Mouse (Mus musculus) left cerebral cortex, adult 6 months (tissue): Measurements from ENCODE around the gene Apod. TPM values are rescaled to one million over a fixed set of nuclear protein-coding genes. Genes with fewer than 3 reads are reported as not detected.

ENCODE experiments used
- long read RNA-seq, 2 experiments: library from polyadenylated mRNA; unstranded; transcript quantifications; one replicate each; pipeline ENCODE4 v2.0.0; 2019 to 2020
- polyA plus RNA-seq: library from polyadenylated mRNA; unstranded; fragments of <200 nt; fragmentation: Nextera tagmentation; gene quantifications from 2 replicates; pipeline ENCODE4 v1.2.3, GENCODE M21; 2021

Gene Apod
- polyA plus RNA-seq, result 274 and 367 TPM in 2 replicates
- long read RNA-seq, experiment 1, transcript Apod-203 (6 exons, 2,074 nt), result major isoform, 38 of 74 reads
- long read RNA-seq, experiment 1, transcript Apod-202 (5 exons, 1,070 nt), result minor isoform, 18 of 74 reads
- long read RNA-seq, experiment 1, partial matches to known transcripts, result 5 of 74 reads
- long read RNA-seq, experiment 1, other reads (novel, unspliced or antisense), result 9 of 74 reads
- long read RNA-seq, experiment 2, transcript Apod-201 (5 exons, 979 nt), result minor isoform, 17 of 265 reads
- long read RNA-seq, experiment 2, transcript Apod-205 (3 exons, 422 nt), result minor isoform, 10 of 265 reads
- long read RNA-seq, experiment 2, transcript Apod-203 (6 exons, 2,074 nt), result major isoform, 109 of 265 reads
- long read RNA-seq, experiment 2, transcript Apod-202 (5 exons, 1,070 nt), result minor isoform, 52 of 265 reads
- long read RNA-seq, experiment 2, partial matches to known transcripts, result 37 of 265 reads
- long read RNA-seq, experiment 2, other reads (novel, unspliced or antisense), result 40 of 265 reads

DNA sequence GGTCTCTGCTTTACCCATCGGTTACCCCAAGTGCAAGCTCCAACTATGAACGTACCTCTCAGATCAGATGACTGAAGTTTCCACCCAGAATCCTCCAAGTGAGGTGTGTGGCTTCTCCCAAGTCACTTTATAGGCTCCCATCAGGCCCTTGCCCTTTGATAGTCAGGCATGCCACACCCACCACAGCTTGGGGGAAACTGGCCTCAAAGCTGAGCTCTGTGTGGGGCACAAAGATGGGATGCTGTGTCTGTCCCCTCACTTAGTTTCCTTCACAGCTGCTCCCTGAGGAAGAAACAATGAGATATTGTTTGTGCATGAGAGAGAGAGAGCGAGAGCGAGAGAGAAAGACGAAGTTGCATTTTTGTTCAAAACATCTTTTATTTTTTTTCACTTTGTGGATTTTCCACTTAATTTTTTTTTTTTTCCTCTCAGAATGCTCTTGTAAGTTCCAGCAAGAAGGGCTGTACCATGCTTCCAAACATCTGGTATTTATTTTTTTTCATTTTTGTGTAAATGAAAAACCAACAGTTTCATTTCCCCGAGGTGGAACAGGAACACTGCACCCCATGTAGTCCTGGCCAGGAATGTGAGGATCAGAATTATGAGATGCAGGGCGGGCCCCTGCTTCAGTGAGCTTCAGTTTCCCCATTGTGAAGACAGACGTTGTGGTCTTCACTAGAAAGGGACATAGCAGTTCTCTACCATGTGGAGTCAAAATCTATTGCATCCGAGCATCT, at the start of gene Apod:
Gene Apod, minus strand, starts transcription at position 312 of the 737 bp plus-strand sequence.

GRCm38 (mm10) chr16:31274674-31275460, 39.7 kb downstream of the Apod start, which contains the start of gene Ppp1r2:
Gene Ppp1r2, minus strand, starts transcription at chr16:31275277.

Other genes starting within 250 kb of the Apod start
- 4.2 and 15.6 TPM in 2 replicates for gene Xxylt1, start 233.4 kb downstream of the Apod start, polyA plus RNA-seq
- 13.2 and 13.4 TPM in 2 replicates for gene Acap2, start 113.6 kb downstream of the Apod start, polyA plus RNA-seq
- gene Ppp1r2, start 39.5 kb downstream of the Apod start, polyA plus RNA-seq, result 105 and 120 TPM in 2 replicates
- 91.7 and 92.2 TPM in 2 replicates for gene Bdh1, start 107.5 kb upstream of the Apod start, polyA plus RNA-seq